Mouse (Mus musculus) forebrain, postnatal 0 days (tissue): ENCODE data around the gene Mlph. TPM values are rescaled to one million over a fixed set of nuclear protein-coding genes. Genes with fewer than 3 reads are reported as not detected.
A peak's percentile ranks its signal among the peaks of the same experiment; 100 is the strongest.

Source experiments
- ATAC-seq: fragments of 200-750 bp; cut with Nextera tagmentation; 2 replicates; pipeline ENCODE4 v1.8.0; 2017; ENCODE audit warnings: mild to moderate bottlenecking, moderate library complexity
- DNase-seq: peaks from one replicate; pipeline ENCODE4 v3.0.0-alpha.2; 2015
- H3K27ac ChIP-seq: fragments of 300-500 bp; sonication (generic); 2 replicates; pipeline ENCODE4 v1.5.1; 2014; ENCODE audit warnings: low read depth, mild to moderate bottlenecking, antibody characterized with exemption, low read length, moderate library complexity, mixed read lengths
- H3K27me3 ChIP-seq: fragments of 300-500 bp; sonication (generic); 2 replicates; pipeline ENCODE4 v1.6.1; 2014; ENCODE audit warnings: mild to moderate bottlenecking, low read length, mixed read lengths; ENCODE audit not compliant: insufficient read depth
- H3K36me3 ChIP-seq: fragments of 300-500 bp; sonication (generic); 2 replicates; pipeline ENCODE4 v1.6.1; 2014; ENCODE audit warnings: mild to moderate bottlenecking, moderate library complexity; ENCODE audit not compliant: insufficient read depth
- H3K4me1 ChIP-seq: fragments of 300-500 bp; sonication (generic); 2 replicates; pipeline ENCODE4 v1.6.1; 2014; ENCODE audit warnings: antibody characterized with exemption; ENCODE audit not compliant: insufficient read depth
- H3K4me2 ChIP-seq: fragments of 300-500 bp; sonication (generic); 2 replicates; pipeline ENCODE4 v1.6.1; 2014; ENCODE audit warnings: low read depth, mild to moderate bottlenecking, moderate library complexity
- H3K4me3 ChIP-seq: fragments of 300-500 bp; sonication (generic); 2 replicates; pipeline ENCODE4 v1.5.1; 2014; ENCODE audit warnings: low read depth, low read length, mixed read lengths
- H3K9ac ChIP-seq: fragments of 300-500 bp; sonication (generic); 2 replicates; pipeline ENCODE4 v1.6.1; 2014; ENCODE audit warnings: mild to moderate bottlenecking
- H3K9me3 ChIP-seq: fragments of 300-500 bp; sonication (generic); 2 replicates; pipeline ENCODE4 v1.6.1; 2016; ENCODE audit warnings: low read length
- CTCF ChIP-seq: sonication (generic); IDR thresholded peaks from 2 replicates; pipeline ENCODE4 v1.5.1; 2016; ENCODE audit warnings: antibody characterized with exemption, control low read depth, low read depth
- WGBS: fragments of 180-500 bp; shearing (Covaris S2); extraction: QIAGEN DNeasy Blood & Tissue Kit; methylation state at CpG from one replicate; pipeline ENCODE4 v1.1.7; 2014; 5-methylcytosine and 5-hydroxymethylcytosine counted together
- polyA plus RNA-seq: library from polyadenylated mRNA; unstranded; fragments of >200 nt; fragmentation: Nextera tagmentation; extraction: Ambion mirVana; gene quantifications from 2 replicates; pipeline ENCODE4 v1.2.1, GENCODE M21; 2015
- total RNA-seq: library from RNA; depleted of rRNA; stranded (reverse); fragments of >200 nt; gene quantifications from 2 replicates; pipeline ENCODE4 v1.2.3, GENCODE M21; 2014

Mlph gene
- total and polyA plus RNA-seq, 2 experiments from 2014 or later = 0.14 to 0.33 TPM

DNA sequence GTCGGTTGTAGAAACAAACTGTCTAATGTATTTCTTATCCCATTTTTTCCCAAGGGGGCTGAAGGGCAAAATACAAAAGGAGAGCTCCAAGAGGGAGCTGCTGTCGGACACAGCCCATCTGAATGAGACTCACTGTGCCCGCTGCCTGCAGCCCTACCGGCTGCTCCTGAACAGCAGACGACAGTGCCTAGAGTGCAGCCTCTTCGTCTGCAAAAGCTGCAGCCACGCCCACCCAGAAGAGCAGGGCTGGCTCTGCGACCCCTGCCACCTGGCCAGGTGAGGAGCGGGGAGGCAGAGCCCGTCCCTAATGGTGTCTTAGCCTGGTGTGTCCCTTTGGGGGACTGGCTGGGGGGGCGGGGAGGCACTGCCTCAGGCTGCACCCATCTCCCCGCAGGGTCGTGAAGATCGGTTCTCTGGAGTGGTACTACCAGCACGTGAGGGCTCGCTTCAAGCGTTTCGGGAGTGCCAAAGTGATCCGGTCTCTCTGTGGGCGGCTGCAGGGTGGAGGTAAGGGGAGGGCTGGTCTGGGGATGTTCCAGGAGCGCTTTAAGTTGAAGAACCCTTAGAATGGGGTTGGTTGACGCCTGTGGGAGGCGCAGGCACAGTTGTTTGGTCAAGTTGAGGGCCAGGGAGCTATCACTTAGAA is 13.2 kb downstream of the Mlph start:
- peak; percentile 43; the same call in 1 of the 2 replicates for ATAC-seq
- Histone ChIP-seq H3K9ac (no peak overlapping the region), H3K27me3 (0 out of 2 replicates have a peak, but pooled peaks cover 7% of the 10 kb centered on the region), H3K4me1 (peaks cover 4% of the 10 kb centered on the region; the same call in 1 of the 2 replicates), H3K4me3 (no peak overlapping the region), H3K27ac (no peak overlapping the region), H3K9me3 (no peaks in the 10 kb centered on the region), H3K4me2 (peak overlapping the region; percentile 44), H3K36me3 (no peaks in the 10 kb centered on the region)
- WGBS = under 1% methylated on average over 23 of the region's 23 CpGs
- no peak for DNase-seq
- no peak for TF ChIP-seq CTCF

GRCm38 (mm10) chr1:90928575-90928934 is 13.7 kb downstream of the Mlph start:
- 5% methylated on average over 6 of the region's 6 CpGs for WGBS
- H3K27ac ChIP-seq = no peak overlapping the region
- H3K4me2 ChIP-seq = peak overlapping the region; percentile 44; the same call in 1 of the 2 replicates
- peaks cover 4% of the 10 kb centered on the region; the same call in 1 of the 2 replicates for H3K4me1 ChIP-seq
- no peak overlapping the region for H3K4me3 ChIP-seq
- no peaks in the 10 kb centered on the region for H3K36me3 ChIP-seq
- H3K27me3 ChIP-seq = 0 out of 2 replicates have a peak, but pooled peaks cover 7% of the 10 kb centered on the region
- no peaks in the 10 kb centered on the region for H3K9me3 ChIP-seq
- DNase-seq = peak; percentile 91
- no peak overlapping the region for H3K9ac ChIP-seq
- ATAC-seq = peak; percentile 76
- peak; percentile 92 for TF ChIP-seq CTCF

DNA sequence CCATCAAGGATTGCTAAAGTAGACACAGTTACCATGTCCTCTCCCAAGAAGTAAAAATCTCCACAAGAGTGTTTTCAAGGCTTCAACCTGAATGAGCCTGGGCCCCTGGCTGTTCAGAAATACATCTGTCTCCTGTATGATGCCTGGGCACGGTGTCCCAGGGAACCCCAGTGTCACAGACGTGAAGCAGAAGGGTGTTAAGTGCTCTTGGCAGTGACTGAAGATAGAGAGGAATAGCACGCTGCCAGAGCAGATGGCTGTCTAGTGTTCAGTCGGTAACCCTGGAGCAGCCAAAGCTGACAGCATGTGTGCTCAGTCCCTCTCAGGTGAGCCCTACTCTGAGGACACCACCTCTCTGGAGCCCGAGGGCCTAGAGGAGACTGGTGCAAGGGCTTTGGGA is 18.1 kb downstream of the Mlph start:
- DNase-seq (peak; percentile 48), ATAC-seq (peak; percentile 76)
- Histone ChIP-seq H3K9me3 (no peaks in the 10 kb centered on the region), H3K27ac (no peak overlapping the region), H3K9ac (no peak overlapping the region), H3K36me3 (no peaks in the 10 kb centered on the region), H3K4me1 (peaks cover 2% of the 10 kb centered on the region; the same call in 1 of the 2 replicates), H3K27me3 (no peaks in the 10 kb centered on the region), H3K4me3 (no peak overlapping the region), H3K4me2 (no peak overlapping the region)
- TF ChIP-seq CTCF = no peak
- 65% methylated on average over 5 of the region's 5 CpGs for WGBS

GRCm38 (mm10) chr1:90936990-90937389 is 22.1 kb downstream of the Mlph start:
- H3K4me3 ChIP-seq = no peak overlapping the region

GRCm38 (mm10) chr1:90939980-90940379 is 25.1 kb downstream of the Mlph start:
- DNase-seq (no peak), ATAC-seq (no peak)
- Histone ChIP-seq H3K9me3 (no peaks in the 10 kb centered on the region), H3K9ac (no peak overlapping the region), H3K27me3 (no peaks in the 10 kb centered on the region), H3K27ac (no peak overlapping the region), H3K36me3 (no peaks in the 10 kb centered on the region), H3K4me3 (no peak overlapping the region), H3K4me1 (no peaks in the 10 kb centered on the region), H3K4me2 (no peak overlapping the region)
- TF ChIP-seq CTCF = no peak
- WGBS = 87% methylated on average over 4 of the region's 4 CpGs

More at GRCm38 (mm10) chr1:90936990-90937389, 22.1 kb downstream of the Mlph start:
- no peaks in the 10 kb centered on the region for H3K4me1 ChIP-seq
- no peak for TF ChIP-seq CTCF
- H3K36me3 ChIP-seq = no peaks in the 10 kb centered on the region
- ATAC-seq (no peak), DNase-seq (no peak)
- H3K4me2 ChIP-seq = no peak overlapping the region
- no peak overlapping the region for H3K27ac ChIP-seq
- no peaks in the 10 kb centered on the region for H3K27me3 ChIP-seq
- no peak overlapping the region for H3K9ac ChIP-seq
- WGBS = 61% methylated on average over 9 of the region's 9 CpGs
- H3K9me3 ChIP-seq = no peaks in the 10 kb centered on the region

GRCm38 (mm10) chr1:90945171-90945570 is 30.3 kb downstream of the Mlph start:
- H3K9ac ChIP-seq = no peak overlapping the region
- H3K4me1 ChIP-seq = no peaks in the 10 kb centered on the region
- H3K9me3 ChIP-seq = no peaks in the 10 kb centered on the region
- no peak overlapping the region for H3K27ac ChIP-seq
- DNase-seq (no peak), ATAC-seq (no peak)
- no peaks in the 10 kb centered on the region for H3K36me3 ChIP-seq
- no peak overlapping the region for H3K4me3 ChIP-seq
- no peaks in the 10 kb centered on the region for H3K27me3 ChIP-seq
- no peak for TF ChIP-seq CTCF
- WGBS = 62% methylated on average over 10 of the region's 10 CpGs
- H3K4me2 ChIP-seq = no peak overlapping the region

DNA sequence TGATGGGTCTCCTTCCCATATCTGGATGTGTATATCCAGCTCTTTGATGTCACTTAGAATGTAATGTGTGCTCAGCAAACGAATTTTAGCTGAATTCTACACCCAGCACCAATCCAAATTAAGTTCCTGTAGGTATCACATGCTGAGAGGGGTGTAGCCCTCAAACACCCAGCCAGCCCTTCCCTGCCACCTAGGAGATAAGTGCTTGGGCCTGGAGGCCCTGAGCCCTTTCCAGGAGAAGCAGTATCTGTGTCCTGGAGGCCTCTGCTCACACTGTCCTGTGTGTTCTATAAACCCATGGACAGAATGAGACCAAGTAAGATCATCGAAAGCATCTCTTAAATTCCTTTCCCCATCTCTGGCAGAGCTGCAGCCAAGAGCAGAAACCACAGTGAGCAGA is 32.4 kb downstream of the Mlph start:
- no peak for ATAC-seq
- H3K4me1 ChIP-seq = no peaks in the 10 kb centered on the region
- H3K4me2 ChIP-seq = no peak overlapping the region
- WGBS = 70% methylated on average over 2 of the region's 2 CpGs
- no peaks in the 10 kb centered on the region for H3K27me3 ChIP-seq
- no peak for DNase-seq
- no peak overlapping the region for H3K9ac ChIP-seq
- no peaks in the 10 kb centered on the region for H3K9me3 ChIP-seq
- no peaks in the 10 kb centered on the region for H3K36me3 ChIP-seq
- TF ChIP-seq CTCF = no peak
- no peak overlapping the region for H3K4me3 ChIP-seq
- no peak overlapping the region for H3K27ac ChIP-seq
